Mouse (Mus musculus) thymus, adult 2 months (tissue): ENCODE data around the gene Mief1.

ENCODE experiments used
- CTCF ChIP-seq: fragments of 200-500 bp; IDR thresholded peaks from 2 replicates; pipeline ENCODE4 v1.5.1; 2012; ENCODE audit warnings: mild to moderate bottlenecking, control low read depth, low read length, moderate library complexity, borderline replicate concordance; ENCODE audit not compliant: control insufficient read depth, poor library complexity, insufficient read depth; ENCODE audit errors: extremely low read depth
- POLR2A ChIP-seq: fragments of 200-500 bp; IDR thresholded peaks from 2 replicates; pipeline ENCODE4 v1.6.1; 2012; ENCODE audit warnings: mild to moderate bottlenecking, low read length, control low read depth, moderate library complexity; ENCODE audit not compliant: control insufficient read depth, poor library complexity, insufficient read depth; ENCODE audit errors: extremely low read depth

- 0 out of 2 replicates have a peak, but pooled peaks have one; percentile 13 for TF ChIP-seq CTCF
- no peak for TF ChIP-seq POLR2A
Measured at GRCm38 (mm10) chr15:80219211-80219610, 14.6 kb upstream of the Mief1 start.
